Mouse (Mus musculus) adrenal gland, adult 10 weeks (tissue): ENCODE data around the gene Olfr1383. TPM values are rescaled to one million over a fixed set of nuclear protein-coding genes. Genes with fewer than 3 reads are reported as not detected.

Experiments used
- polyA plus RNA-seq: library from polyadenylated mRNA; stranded (reverse); fragments of 350-450 nt; fragmentation: Illumina TruSeq; extraction: RNeasy Lipid Tissue Mini Kit (QIAGEN cat#74804); gene quantifications from one replicate; pipeline ENCODE4 v1.2.3, GENCODE M21; 2014; ENCODE audit warnings: low read depth, low replicate concordance

The Olfr1383 gene
- polyA plus RNA-seq = not detected

DNA sequence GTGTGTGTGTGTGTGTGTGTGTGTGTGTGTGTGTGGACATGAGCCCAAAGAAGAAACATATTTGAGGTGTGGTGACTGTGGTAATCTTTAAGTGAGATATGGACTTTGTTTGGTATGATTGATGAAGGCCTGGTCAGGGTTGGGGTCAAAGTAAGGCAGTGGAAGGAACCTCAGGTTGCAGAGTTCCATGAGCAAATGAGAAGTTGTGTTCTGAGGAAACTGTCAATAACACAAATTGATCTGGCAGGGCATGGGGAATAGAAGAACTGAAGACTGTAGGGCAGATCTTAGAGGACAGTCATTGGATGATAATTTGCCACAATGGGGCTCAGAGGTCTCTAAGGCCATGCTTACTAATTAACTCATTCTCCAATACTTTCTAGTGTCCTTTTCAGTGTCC is at the start of gene Olfr1383:
TSS of gene Olfr1383 (plus strand) at position 301 of the 400 bp plus-strand sequence.

DNA sequence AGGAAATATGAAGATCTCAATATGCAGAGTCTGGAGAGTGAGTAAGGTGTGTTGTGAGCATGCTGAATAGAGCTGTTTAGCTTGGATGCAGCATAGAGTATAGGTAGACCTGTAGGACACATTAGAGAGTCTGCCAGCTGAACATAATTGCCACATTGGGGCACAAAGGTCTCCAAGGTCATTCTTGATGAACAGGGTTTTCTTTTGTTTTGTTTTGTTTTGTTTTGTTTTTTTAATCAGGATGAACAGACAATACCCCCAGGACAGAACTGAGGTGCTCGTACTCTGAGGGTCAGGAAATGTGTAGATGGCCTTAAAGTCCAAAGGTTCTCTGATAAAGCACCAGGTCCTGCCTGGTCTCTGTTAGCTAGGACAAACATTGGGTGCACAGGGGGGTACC is 30.7 kb upstream of the Olfr1383 start, which contains the start of gene Olfr1385:
TSS of gene Olfr1385 (plus strand) at position 301 of the 400 bp plus-strand sequence.

DNA sequence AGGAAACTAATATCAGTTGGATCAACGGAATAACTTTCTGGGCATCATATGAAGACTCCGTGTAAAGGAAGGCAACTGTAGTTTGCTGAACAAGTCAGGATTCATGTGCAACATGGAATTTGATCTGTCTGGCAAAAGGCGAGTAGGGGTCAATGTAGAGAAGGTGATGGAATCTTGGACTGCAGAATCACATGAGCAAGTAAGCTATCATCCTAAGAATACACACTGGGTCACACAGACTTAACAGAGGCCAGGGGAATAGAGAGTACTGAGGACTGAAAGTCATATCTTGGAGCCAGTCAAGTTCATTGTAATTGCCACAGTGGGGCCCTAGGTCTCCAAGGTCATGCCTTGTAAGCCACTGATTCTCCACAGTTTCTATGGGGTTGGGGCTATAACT is 8.5 kb downstream of the Olfr1383 start, which contains the start of gene Olfr1382:
TSS of gene Olfr1382 (plus strand) at position 301 of the 400 bp plus-strand sequence.

DNA sequence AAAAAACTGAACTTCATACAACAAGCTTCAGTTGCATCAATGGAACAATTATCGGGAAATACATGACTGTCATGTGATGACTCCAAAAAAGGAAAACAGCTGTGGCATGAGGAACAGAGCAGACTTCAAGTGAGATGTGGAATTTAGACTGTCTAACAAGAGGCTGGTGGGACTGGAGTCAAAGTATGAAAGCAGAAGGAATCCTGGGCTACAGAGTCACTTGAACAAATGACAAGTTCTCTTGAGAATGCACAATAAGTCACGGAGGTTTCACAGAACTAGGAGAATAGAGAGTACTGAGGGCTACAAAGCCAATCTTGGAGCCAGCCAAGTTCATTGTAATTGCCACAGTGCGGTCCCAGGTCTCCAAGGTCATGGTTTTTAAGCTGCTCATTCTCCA is 23.7 kb downstream of the Olfr1383 start, which contains the start of gene Olfr1381:
TSS of gene Olfr1381 (plus strand) at position 301 of the 400 bp plus-strand sequence.

DNA sequence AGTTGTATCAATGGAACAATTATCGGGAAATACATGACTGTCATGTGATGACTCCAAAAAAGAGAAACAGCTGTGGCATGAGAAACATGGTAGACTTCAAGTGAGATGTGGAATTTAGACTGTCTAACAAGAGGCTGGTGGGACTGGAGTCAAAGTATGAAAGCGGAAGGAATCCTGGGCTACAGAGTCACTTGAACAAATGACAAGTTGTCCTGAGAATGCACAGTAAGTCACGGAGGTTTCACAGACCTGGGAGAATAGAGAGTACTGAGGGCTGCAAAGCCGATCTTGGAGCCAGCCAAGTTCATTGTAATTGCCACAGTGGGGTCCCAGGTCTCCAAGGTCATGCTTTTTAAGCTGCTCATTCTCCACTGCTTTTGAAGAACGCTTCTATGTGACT is 37.1 kb downstream of the Olfr1383 start, which contains the start of gene Olfr1380:
TSS of gene Olfr1380 (plus strand) at position 301 of the 400 bp plus-strand sequence.

Other genes with a start within 250 kb of the Olfr1383 start
- gene Olfr1393, start 241.3 kb upstream of the Olfr1383 start, polyA plus RNA-seq = not detected
- gene Olfr1392, start 234.4 kb upstream of the Olfr1383 start, polyA plus RNA-seq = 0.17 TPM
- gene Olfr10, start 214.9 kb upstream of the Olfr1383 start, polyA plus RNA-seq = not detected
- gene Olfr1391, start 196.9 kb upstream of the Olfr1383 start, polyA plus RNA-seq = not detected
- gene Olfr1390, start 184.5 kb upstream of the Olfr1383 start, polyA plus RNA-seq = not detected
- not detected for gene Olfr1389, start 96.6 kb upstream of the Olfr1383 start, polyA plus RNA-seq
- not detected for gene Olfr1388, start 83.0 kb upstream of the Olfr1383 start, polyA plus RNA-seq
- not detected for gene Olfr1387, start 64.3 kb upstream of the Olfr1383 start, polyA plus RNA-seq
- not detected for gene Olfr1386, start 54.6 kb upstream of the Olfr1383 start, polyA plus RNA-seq
- gene Olfr1385, start 30.6 kb upstream of the Olfr1383 start, polyA plus RNA-seq = not detected
- gene Olfr1384, start 12.9 kb upstream of the Olfr1383 start, polyA plus RNA-seq = not detected
- gene Olfr1382, start 8.6 kb downstream of the Olfr1383 start, polyA plus RNA-seq = not detected
- not detected for gene Olfr1381, start 23.8 kb downstream of the Olfr1383 start, polyA plus RNA-seq
- not detected for gene Olfr1380, start 37.2 kb downstream of the Olfr1383 start, polyA plus RNA-seq
- gene Flt4, start 89.6 kb downstream of the Olfr1383 start, polyA plus RNA-seq = 4.5 TPM
- gene Scgb3a1, start 144.0 kb downstream of the Olfr1383 start, polyA plus RNA-seq = not detected
- 187 TPM for gene Cnot6, start 193.1 kb downstream of the Olfr1383 start, polyA plus RNA-seq